Mouse (Mus musculus) liver, postnatal 0 days (tissue): ENCODE measurements around the gene Cbfb.

Experiments
- CTCF ChIP-seq: sonication (generic); IDR thresholded peaks from 2 replicates; pipeline ENCODE4 v1.5.1; 2016; ENCODE audit warnings: antibody characterized with exemption, low read depth
- EP300 ChIP-seq: IDR thresholded peaks from 2 replicates; pipeline ENCODE4 v1.6.1; 2016; ENCODE audit warnings: antibody characterized with exemption, low read depth, mild to moderate bottlenecking

- TF ChIP-seq CTCF (no peak), EP300 (no peak)
These were observed 87.0 kb downstream of the Cbfb start for GRCm38 (mm10) chr8:105257318-105258114.
